Mouse (Mus musculus) left cerebral cortex, postnatal 25 days (tissue): ENCODE data around the gene Gm28308. TPM values are rescaled to one million over a fixed set of nuclear protein-coding genes. Genes with fewer than 3 reads are reported as not detected.
A peak's percentile ranks its signal among the peaks of the same experiment; 100 is the strongest.

Source experiments
- DNase-seq, 2 experiments: peaks; one replicate each; pipeline ENCODE4 v3.0.0; 2022; ENCODE audit warnings: low spot score in 2 of 2, mixed read lengths in 1 of 2
- intact Hi-C: fragments of 180-260 bp; cut with DNase I; formaldehyde crosslinking; loops from one replicate; pipeline ENCODE4 v1.15.1; 2025
- total RNA-seq, 2 experiments: library from RNA; stranded (reverse); gene quantifications; 2 replicates each; pipeline ENCODE4 v1.2.3; 2021

Gene Gm28308
- total RNA-seq, 2 experiments from 2014 or later, result not detected

DNA sequence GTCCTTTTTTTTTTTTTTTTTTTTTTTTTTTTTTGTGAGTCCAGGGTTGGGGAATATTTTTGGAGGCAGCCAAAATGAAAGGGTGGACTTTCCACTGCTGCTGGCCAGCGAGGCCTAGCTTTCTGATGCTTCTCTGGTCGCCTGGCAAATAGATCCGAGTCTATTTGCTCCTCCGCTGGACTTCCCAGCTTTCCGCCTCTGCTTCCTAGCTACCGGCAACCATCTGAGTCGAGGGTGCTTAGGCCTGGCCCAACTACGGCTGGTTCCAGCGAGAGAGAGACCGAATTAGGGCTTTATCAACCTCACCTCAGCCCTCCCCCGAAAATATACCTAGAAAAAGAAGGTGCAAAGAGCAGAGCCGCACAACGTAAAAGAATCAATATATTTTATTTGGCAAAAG lies 9.6 kb upstream of the Gm28308 start:
- DNase-seq, result no peak
- intact Hi-C loops, result loop anchor here (5.0 kb wide), 2 partner anchors 840 to 1040 kb away; no protein-coding TSS in a partner anchor

DNA sequence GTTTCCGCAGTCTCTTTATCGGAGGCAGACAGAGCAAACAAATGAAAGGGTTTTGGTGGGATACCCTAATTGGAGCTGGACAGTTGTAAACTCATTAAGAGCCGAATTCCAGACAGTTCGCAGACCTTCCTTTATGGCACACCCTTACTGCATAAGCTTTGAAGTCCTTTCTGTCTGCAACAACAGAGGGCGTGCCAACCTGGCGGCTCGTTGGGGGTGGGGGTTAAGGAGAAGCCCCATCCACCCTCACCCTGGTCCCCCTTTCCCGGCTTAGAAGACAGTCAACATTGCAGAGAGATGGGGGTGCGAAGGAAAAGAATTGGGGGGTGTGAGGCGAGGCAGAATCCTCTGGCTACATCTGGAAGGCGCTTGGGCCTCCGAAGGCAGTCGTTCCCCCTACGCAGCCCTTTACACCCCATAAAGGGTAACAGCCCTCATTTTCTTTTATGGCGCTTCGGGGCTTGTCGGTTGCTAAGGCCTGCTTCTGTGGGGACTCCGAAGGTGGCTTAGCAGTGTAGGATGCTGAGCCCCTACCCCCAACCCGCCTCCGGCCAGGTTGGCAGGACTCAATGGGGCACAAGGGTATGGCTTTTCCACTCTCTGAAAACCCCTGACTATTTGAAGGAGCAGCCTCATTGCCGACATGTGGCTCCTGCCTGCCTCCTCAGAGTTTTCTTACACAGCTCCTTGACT lies 9.0 kb upstream of the Gm28308 start:
- intact Hi-C loops, result loop anchor here (2.0 to 5.0 kb wide), 5 partner anchors 351 to 1040 kb away; no protein-coding TSS in a partner anchor
- DNase-seq, result no peak

GRCm38 (mm10) chr6:52221337-52221992 lies 8.3 kb upstream of the Gm28308 start, which contains the start of gene Hoxa7:
Gene Hoxa7 (minus strand): TSS chr6:52221854.
- DNase-seq, result peak; percentile 78 to 81
- intact Hi-C loops, result loop anchor here (2.0 to 5.0 kb wide), 5 partner anchors 351 to 1039 kb away; no protein-coding TSS in a partner anchor

GRCm38 (mm10) chr6:52220865-52221310 lies 7.7 kb upstream of the Gm28308 start:
- intact Hi-C loops, result loop anchor here (2.0 to 5.0 kb wide), 5 partner anchors 350 to 1039 kb away; no protein-coding TSS in a partner anchor
- no peak for DNase-seq

DNA sequence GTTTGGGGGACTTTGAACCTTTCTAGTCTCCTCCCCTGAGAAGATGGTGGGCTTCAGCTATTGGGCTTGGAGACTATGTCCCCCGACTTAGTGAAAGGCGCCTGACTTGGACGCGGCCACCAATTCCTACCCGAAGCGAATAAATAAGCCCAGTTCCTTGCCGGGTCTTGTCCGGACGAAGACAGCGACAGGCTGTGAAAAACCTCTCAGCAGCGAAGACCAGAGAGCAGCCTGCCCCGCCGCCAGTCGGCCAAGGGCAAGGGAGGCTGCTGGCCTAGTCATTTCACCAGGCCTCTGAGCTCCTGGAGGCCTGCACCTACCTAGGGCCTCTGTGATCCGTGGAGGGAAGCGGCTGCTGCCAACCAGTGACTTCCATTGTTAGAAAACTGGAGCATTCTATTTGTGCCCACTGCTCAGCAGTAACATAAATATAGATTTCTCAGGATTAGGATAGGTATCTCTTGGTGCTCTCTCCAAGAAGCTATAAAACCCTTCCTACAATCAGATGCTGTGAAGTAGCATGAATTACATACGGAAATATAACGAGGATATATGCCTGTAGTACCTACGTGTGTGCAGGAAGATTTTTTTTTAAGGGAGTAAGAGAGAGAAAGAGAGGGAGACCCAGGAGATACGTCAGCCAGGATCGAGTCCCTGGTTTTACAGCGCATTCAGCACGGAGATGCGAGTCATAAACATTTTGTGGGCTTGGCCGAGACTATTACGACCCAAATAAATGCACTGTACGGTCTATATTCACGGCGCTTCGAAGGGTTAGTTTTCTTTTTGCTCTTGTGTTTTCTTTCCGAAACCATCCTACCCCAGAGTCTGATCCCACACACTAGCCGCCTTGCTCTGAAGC lies 7.1 kb upstream of the Gm28308 start:
- no peak for DNase-seq

DNA sequence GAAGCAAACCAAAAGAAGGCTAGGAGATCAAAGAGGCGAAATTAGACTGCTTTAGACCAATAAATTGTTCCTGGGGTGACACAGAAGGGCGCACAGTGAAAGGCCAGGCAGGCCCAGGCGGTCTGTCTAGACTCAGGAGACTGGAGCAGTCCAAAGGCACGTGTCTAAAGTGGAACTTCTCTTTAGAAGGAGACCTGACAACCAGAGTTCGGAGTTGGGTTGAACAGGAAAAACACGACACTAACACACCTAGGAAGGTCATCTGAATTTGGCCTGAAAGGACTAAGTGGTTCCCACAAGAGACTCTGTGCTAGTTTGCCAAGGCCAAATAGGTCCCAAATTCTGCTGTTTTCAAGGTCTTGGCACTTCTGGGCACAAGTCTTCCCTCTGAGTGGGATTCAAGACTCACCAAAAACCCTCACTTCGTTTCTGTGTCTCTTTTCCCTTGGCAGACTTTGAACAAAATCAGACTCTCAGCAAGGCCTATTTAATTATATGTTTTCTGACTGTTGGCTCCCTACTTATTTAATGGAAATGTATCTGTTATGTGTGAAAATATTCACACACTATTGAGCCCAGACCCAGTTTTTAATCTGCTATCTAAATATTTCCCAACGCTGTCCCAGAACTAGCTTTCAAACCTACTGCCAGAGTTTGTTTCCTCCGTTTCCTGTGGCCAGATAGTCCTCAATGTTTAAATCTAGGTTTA lies 6.2 kb upstream of the Gm28308 start:
- intact Hi-C loops, result no loop called here

More for the DNA sequence above, 7.1 kb upstream of the Gm28308 start:
- intact Hi-C loops, result loop anchor here (2.0 to 5.0 kb wide), 5 partner anchors 349 to 1038 kb away; no protein-coding TSS in a partner anchor

DNA sequence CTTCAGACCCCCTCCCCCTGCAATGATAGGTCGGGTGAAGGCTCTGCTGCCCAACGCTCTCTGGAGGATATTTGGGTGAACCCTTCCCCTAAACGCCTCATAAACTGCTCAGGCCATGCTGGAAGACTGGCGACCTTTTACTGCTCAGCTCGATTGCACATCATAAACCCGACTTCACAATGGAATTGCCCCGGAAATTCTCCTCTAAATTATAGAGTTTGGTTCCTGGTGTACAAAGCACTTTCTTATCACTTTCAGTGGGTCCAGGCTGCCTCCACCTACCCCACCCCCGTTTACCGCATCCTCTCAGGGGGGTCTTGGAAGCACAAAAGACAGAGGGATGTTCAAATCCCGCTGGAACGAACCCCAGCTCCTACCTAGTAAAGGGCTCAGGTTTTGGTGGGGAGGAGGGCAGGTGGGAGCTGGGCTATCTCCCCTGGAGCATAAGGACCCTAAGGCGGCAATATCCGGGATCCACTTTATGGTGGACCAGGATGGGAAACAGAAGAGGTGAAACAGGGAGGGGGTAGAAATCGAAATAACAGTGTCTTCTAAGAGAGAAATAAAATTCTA lies 5.6 kb upstream of the Gm28308 start:
- intact Hi-C loops, result no loop called here
- no peak for DNase-seq

More for the DNA sequence above, 6.2 kb upstream of the Gm28308 start:
- DNase-seq, result no peak

GRCm38 (mm10) chr6:52217895-52218642 lies 4.9 kb upstream of the Gm28308 start:
- intact Hi-C loops, result no loop called here

GRCm38 (mm10) chr6:52217459-52217768 lies 4.3 kb upstream of the Gm28308 start:
- DNase-seq, result no peak
- intact Hi-C loops, result no loop called here

More at GRCm38 (mm10) chr6:52217895-52218642, 4.9 kb upstream of the Gm28308 start:
- no peak for DNase-seq

GRCm38 (mm10) chr6:52216691-52217458 lies 3.7 kb upstream of the Gm28308 start:
- no peak for DNase-seq
- intact Hi-C loops, result no loop called here

- intact Hi-C loops, result no loop called here
- no peak for DNase-seq
Observed at GRCm38 (mm10) chr6:52215771-52216535, 2.8 kb upstream of the Gm28308 start.

DNA sequence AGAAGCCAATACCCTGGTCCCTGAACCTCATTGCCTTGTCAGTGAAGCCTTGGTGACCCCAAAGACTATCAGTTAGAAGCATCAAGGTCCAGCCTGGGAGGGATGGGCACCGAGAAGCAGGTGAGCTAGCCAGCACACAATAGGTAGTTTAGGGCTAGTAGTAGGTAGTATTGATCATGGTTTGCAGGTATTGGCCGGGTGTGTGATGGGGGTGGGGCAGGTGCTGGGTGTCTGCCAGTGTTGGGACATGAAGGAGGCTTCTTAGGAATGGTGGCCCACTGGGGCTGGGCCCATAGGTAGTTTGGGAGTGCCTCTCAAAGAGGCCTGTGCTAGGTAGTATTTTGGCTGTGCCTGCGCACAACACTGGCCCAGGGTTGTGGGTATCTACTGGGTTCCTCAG lies 1.9 kb upstream of the Gm28308 start:
- no peak for DNase-seq
- intact Hi-C loops, result no loop called here

GRCm38 (mm10) chr6:52214271-52214670 lies 1.1 kb upstream of the Gm28308 start:
- intact Hi-C loops, result loop anchor here (5.0 kb wide), 1 partner anchor 207 kb away; no protein-coding TSS in a partner anchor
- no peak for DNase-seq

- no peak for DNase-seq
- intact Hi-C loops, result loop anchor here (5.0 kb wide), 1 partner anchor 205 kb away; no protein-coding TSS in a partner anchor
Observed at GRCm38 (mm10) chr6:52212556-52213118, 502 bp downstream of the Gm28308 start.

DNA sequence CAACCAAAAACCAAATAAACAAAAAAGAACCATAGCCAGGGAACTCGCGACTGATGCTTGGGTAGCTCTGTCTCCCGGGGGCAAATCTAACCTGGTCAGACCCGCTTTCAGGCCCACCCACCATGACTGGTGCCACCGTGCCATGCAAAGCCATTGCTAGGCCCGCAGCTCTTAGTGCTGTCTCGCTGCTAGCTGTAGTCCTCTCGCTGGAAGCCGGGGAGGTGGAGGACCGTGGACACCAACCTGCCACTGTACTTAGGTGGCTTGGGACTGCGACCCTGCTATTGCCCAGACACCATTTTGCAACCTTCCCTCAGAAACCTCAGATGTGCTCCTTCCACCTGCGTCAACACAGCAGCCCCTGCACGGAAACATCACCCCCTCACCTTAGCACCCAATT lies 1.2 kb downstream of the Gm28308 start:
- intact Hi-C loops, result loop anchor here (5.0 kb wide), 1 partner anchor 205 kb away; no protein-coding TSS in a partner anchor
- no peak for DNase-seq
